Mouse (Mus musculus): ENCODE results near the gene Armcx5. TPM values are rescaled to one million over a fixed set of nuclear protein-coding genes. Genes with fewer than 3 reads are reported as not detected.

Armcx5 gene
- total RNA-seq, 2 experiments from 2014 or later = 22.5 to 27.6 TPM

Small RNA genes within 50 kb of the gene (microRNA-seq; reads per million reads assigned to microRNA genes)
- gene Mir1970 (0 reads per million in 2 experiments), gene Mir7646 (0 reads per million in 2 experiments)

Other genes starting within 250 kb of the Armcx5 start
- not detected for gene AV320801, start 248.1 kb upstream of the Armcx5 start, total RNA-seq (2021)
- gene Nxf7, start 144.0 kb upstream of the Armcx5 start, total RNA-seq (2021) = not detected
- gene Prame, start 115.0 kb upstream of the Armcx5 start, total RNA-seq (2021) = not detected
- gene Tcp11x2, start 48.9 kb upstream of the Armcx5 start, total RNA-seq (2021) = not detected
- not detected for gene Tmsb15a, start 17.5 kb upstream of the Armcx5 start, total RNA-seq (2021)
- 100 to 1,000 TPM; 279 to 293 TPM for gene Gprasp1, start within 50 bp of the Armcx5 start, total RNA-seq (2021)
- gene Bhlhb9, start 54.9 kb downstream of the Armcx5 start, total RNA-seq (2021) = 10 to 100 TPM; 63.7 to 65.2 TPM
- gene Gprasp2, start 96.3 kb downstream of the Armcx5 start, total RNA-seq (2021) = 100 to 1,000 TPM; 145 to 157 TPM